Mouse (Mus musculus) left cerebral cortex, postnatal 10 days (tissue): Measurements from ENCODE around the gene Cog4. TPM values are rescaled to one million over a fixed set of nuclear protein-coding genes. Genes with fewer than 3 reads are reported as not detected.
"Not testable (repeated sequence)": the region's sequence is repeated elsewhere in the genome, so short reads cannot be mapped to it uniquely, and the experiment has no call there.

Source experiments
- DNase-seq, 2 experiments: peaks; one replicate each; pipeline ENCODE4 v3.0.0; 2021 to 2022; ENCODE audit warnings: low spot score in 2 of 2, mixed read lengths in 1 of 2; ENCODE audit errors: extremely low spot score in 1 of 2
- intact Hi-C: fragments of 180-260 bp; cut with DNase I; formaldehyde crosslinking; loops from one replicate; pipeline ENCODE4 v1.15.1; 2025
- total RNA-seq, 2 experiments: library from RNA; stranded (reverse); gene quantifications; 2 replicates each; pipeline ENCODE4 v1.2.3; 2021

The Cog4 gene
- total RNA-seq, 2 experiments from 2014 or later, result 50.8 to 59.0 TPM

- intact Hi-C loops, result no loop called here
- DNase-seq, result no peak
Measured at GRCm38 (mm10) chr8:110877862-110878261, 31.5 kb downstream of the Cog4 start.

- DNase-seq, result no peak
- intact Hi-C loops, result no loop called here
Measured at GRCm38 (mm10) chr8:110881741-110882310, 35.4 kb downstream of the Cog4 start.

- DNase-seq, result no peak
- intact Hi-C loops, result no loop called here
Measured at GRCm38 (mm10) chr8:110883824-110884223, 37.4 kb downstream of the Cog4 start.

GRCm38 (mm10) chr8:110886634-110887033 is 40.2 kb downstream of the Cog4 start:
- no peak for DNase-seq
- intact Hi-C loops, result no loop called here

GRCm38 (mm10) chr8:110887551-110887950 is 41.2 kb downstream of the Cog4 start:
- intact Hi-C loops, result no loop called here
- no peak for DNase-seq

- DNase-seq, result no peak
- intact Hi-C loops, result no loop called here
Measured at GRCm38 (mm10) chr8:110888441-110888840, 42.0 kb downstream of the Cog4 start.

- intact Hi-C loops, result no loop called here
- DNase-seq, result no peak
Measured at GRCm38 (mm10) chr8:110888860-110889259, 42.5 kb downstream of the Cog4 start.

- no peak for DNase-seq
- intact Hi-C loops, result no loop called here
Measured at GRCm38 (mm10) chr8:110889904-110890470, 43.6 kb downstream of the Cog4 start.

- intact Hi-C loops, result no loop called here
- DNase-seq, result no peak
Measured at GRCm38 (mm10) chr8:110892040-110892439, 45.6 kb downstream of the Cog4 start.

GRCm38 (mm10) chr8:110892913-110893312 is 46.5 kb downstream of the Cog4 start:
- intact Hi-C loops, result no loop called here
- no peak for DNase-seq

- no peak for DNase-seq
- intact Hi-C loops, result no loop called here
Measured at GRCm38 (mm10) chr8:110894851-110895250, 48.5 kb downstream of the Cog4 start.

- intact Hi-C loops, result no loop called here
- DNase-seq, result no peak
Measured at GRCm38 (mm10) chr8:110895254-110895653, 48.9 kb downstream of the Cog4 start.

GRCm38 (mm10) chr8:110895812-110896211 is 49.4 kb downstream of the Cog4 start:
- intact Hi-C loops, result no loop called here
- no peak for DNase-seq

GRCm38 (mm10) chr8:110897495-110897894 is 51.1 kb downstream of the Cog4 start:
- intact Hi-C loops, result no loop called here
- DNase-seq, result no peak

GRCm38 (mm10) chr8:110901056-110901455 is 54.7 kb downstream of the Cog4 start:
- no peak for DNase-seq
- intact Hi-C loops, result no loop called here

- DNase-seq, result peak; percentile 79 to 86
- intact Hi-C loops, result no loop called here
Measured at GRCm38 (mm10) chr8:110901839-110902578, 55.6 kb downstream of the Cog4 start, which contains the start of gene Fuk. Gene Fuk, minus strand, starts transcription at chr8:110902488.

- intact Hi-C loops, result no loop called here
- DNase-seq, result no peak
Measured at GRCm38 (mm10) chr8:110902579-110902965, 56.2 kb downstream of the Cog4 start.

GRCm38 (mm10) chr8:110905404-110905803 is 59.0 kb downstream of the Cog4 start:
- DNase-seq, result no peak
- intact Hi-C loops, result no loop called here

- intact Hi-C loops, result no loop called here
- DNase-seq, result no peak
Measured at GRCm38 (mm10) chr8:110906682-110907081, 60.3 kb downstream of the Cog4 start.

GRCm38 (mm10) chr8:110909850-110910249 is 63.5 kb downstream of the Cog4 start:
- intact Hi-C loops, DNase-seq: not testable (repeated sequence)
